Mouse (Mus musculus) small intestine, adult 2 months (tissue): ENCODE data around the gene Baiap2. TPM values are rescaled to one million over a fixed set of nuclear protein-coding genes. Genes with fewer than 3 reads are reported as not detected.

Experiments
- H3K27ac ChIP-seq: fragments of 200-500 bp; 2 replicates; pipeline ENCODE4 v1.5.1; 2012; ENCODE audit warnings: low read depth, low read length, control low read depth, inconsistent platforms; ENCODE audit not compliant: insufficient read depth
- H3K27me3 ChIP-seq: fragments of 200-500 bp; 2 replicates; pipeline ENCODE4 v1.6.1; 2012; ENCODE audit warnings: mild to moderate bottlenecking, moderate library complexity, low read length, inconsistent platforms; ENCODE audit not compliant: control insufficient read depth, insufficient read depth
- H3K36me3 ChIP-seq: fragments of 200-500 bp; 2 replicates; pipeline ENCODE4 v1.6.1; 2012; ENCODE audit warnings: mild to moderate bottlenecking, low read length, control low read depth, inconsistent platforms; ENCODE audit not compliant: control insufficient read depth, insufficient read depth
- H3K4me1 ChIP-seq: fragments of 200-500 bp; 2 replicates; pipeline ENCODE4 v1.6.1; 2012; ENCODE audit warnings: low read length, inconsistent platforms, mixed read lengths; ENCODE audit not compliant: control insufficient read depth, insufficient read depth, insufficient read length
- H3K4me3 ChIP-seq: fragments of 200-500 bp; 2 replicates; pipeline ENCODE4 v1.5.1; 2012; ENCODE audit warnings: low read depth, mild to moderate bottlenecking, control low read depth, inconsistent platforms, low read length, moderate library complexity
- CTCF ChIP-seq: fragments of 200-500 bp; IDR thresholded peaks from 2 replicates; pipeline ENCODE4 v1.5.1; 2012; ENCODE audit warnings: low read depth, mild to moderate bottlenecking, control low read depth, inconsistent platforms, low read length, moderate library complexity, mixed read lengths; ENCODE audit not compliant: insufficient replicate concordance, insufficient read length; ENCODE audit errors: extremely low read depth
- POLR2A ChIP-seq: fragments of 200-500 bp; IDR thresholded peaks from 2 replicates; pipeline ENCODE4 v1.6.1; 2012; ENCODE audit warnings: low read depth, mild to moderate bottlenecking, control low read depth, inconsistent platforms, low read length, moderate library complexity
- WGBS: fragments of 180-500 bp; shearing (Covaris S2); methylation state at CpG from one replicate; pipeline ENCODE4 v1.1.7; 2018; 5-methylcytosine and 5-hydroxymethylcytosine counted together
- polyA plus RNA-seq: library from polyadenylated mRNA; depleted of rRNA; stranded (reverse); fragments of >200 nt; gene quantifications from 2 replicates; pipeline ENCODE4 v1.2.3, GENCODE M21; 2012

Gene Baiap2
- polyA plus RNA-seq, 1 experiment, result 10.7 TPM

GRCm38 (mm10) chr11:120013174-120013711 is 70.7 kb downstream of the Baiap2 start:
- TF ChIP-seq CTCF (peak; percentile 72; the same call in 1 of the 2 replicates), POLR2A (no peak)
- Histone ChIP-seq H3K27me3 (peaks cover 4% of the 10 kb centered on the region; the same call in 1 of the 2 replicates), H3K4me1 (peaks cover 8% of the 10 kb centered on the region), H3K36me3 (no peaks in the 10 kb centered on the region), H3K4me3 (peak overlapping the region; percentile 54), H3K27ac (no peak overlapping the region)
- 11% methylated on average over 21 of the region's 21 CpGs for WGBS

DNA sequence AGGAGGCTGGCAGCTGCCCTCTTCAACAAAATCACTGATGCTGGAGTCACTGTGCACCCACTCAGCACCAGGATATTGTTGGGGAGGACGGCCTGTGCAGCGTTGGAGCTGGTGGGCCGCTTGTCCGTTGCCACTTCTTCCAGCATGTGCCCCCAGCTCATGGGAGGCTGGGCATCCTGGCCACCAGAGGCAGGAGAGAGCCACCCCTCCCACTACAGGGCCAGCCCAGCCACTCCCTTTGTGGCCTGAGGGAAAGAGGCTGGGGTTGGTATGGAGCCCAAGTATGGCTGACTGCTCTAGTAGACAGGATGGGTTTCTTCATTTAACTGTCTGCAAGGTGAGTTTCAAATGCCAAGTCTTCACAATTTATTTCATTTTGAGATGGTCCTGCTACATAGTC is 72.2 kb downstream of the Baiap2 start:
- WGBS, result 92% methylated on average over 4 of the region's 4 CpGs
- TF ChIP-seq CTCF, result no peak
- TF ChIP-seq POLR2A, result no peak
- H3K4me3 ChIP-seq, result no peak overlapping the region
- H3K27ac ChIP-seq, result no peak overlapping the region
- H3K4me1 ChIP-seq, result peaks cover 8% of the 10 kb centered on the region
- peaks cover 4% of the 10 kb centered on the region; the same call in 1 of the 2 replicates for H3K27me3 ChIP-seq
- H3K36me3 ChIP-seq, result no peaks in the 10 kb centered on the region

GRCm38 (mm10) chr11:120017011-120017410 is 74.4 kb downstream of the Baiap2 start:
- H3K4me3 ChIP-seq, result no peak overlapping the region
- no peak for TF ChIP-seq CTCF
- no peak for TF ChIP-seq POLR2A
- peaks cover 8% of the 10 kb centered on the region for H3K4me1 ChIP-seq
- peaks cover 4% of the 10 kb centered on the region; the same call in 1 of the 2 replicates for H3K27me3 ChIP-seq
- H3K36me3 ChIP-seq, result no peaks in the 10 kb centered on the region
- 86% methylated on average over 8 of the region's 8 CpGs for WGBS
- no peak overlapping the region for H3K27ac ChIP-seq

DNA sequence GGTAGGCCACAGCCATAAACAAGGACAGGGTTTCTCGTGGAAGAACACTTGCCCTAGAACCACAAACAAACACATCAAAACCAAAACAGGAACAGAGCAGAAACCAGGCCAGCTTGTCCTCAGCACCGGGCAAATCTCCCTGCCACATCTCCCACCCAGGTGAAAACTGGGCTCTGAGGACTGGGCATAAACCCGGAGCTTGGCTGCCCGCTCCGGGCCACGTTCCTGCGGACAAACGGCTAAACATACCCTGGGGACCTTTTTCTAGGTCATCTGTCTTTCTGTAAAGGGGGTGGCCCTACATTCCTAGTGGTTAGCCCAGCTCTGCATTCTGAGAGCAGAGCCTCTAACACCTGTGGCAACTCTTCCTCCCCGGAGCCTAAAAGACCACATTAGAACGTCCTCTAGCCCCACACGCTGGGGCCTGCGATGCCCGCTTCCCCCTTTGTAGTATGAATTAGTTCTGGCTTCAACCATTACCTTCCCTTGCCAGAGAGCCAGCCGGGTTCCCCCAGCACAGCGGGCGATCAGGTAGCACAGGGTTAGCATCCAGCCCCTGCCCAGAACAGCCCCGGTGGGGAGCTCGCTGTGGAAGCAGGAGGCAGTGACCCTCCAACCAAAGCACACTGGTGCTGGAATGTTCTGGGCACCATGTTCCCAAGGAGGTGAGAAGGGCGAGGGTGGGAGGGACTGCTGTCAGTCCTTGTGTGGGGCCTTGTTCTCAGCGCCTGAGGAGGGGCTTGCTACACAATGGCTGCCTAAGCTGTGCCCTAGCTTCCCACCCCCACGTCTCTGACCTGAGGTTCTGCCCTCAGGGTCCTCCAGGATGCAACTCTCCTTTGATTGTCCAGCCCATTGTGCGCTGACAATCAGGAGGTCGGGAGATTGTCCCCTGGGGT is 77.2 kb downstream of the Baiap2 start:
- no peaks in the 10 kb centered on the region for H3K36me3 ChIP-seq
- WGBS, result 75% methylated on average over 23 of the region's 23 CpGs
- H3K27ac ChIP-seq, result no peak overlapping the region
- H3K4me1 ChIP-seq, result 0 out of 2 replicates have a peak, but pooled peaks cover under 1% of the 10 kb centered on the region
- no peak overlapping the region for H3K4me3 ChIP-seq
- no peak for TF ChIP-seq CTCF
- TF ChIP-seq POLR2A, result no peak
- peaks cover 6% of the 10 kb centered on the region for H3K27me3 ChIP-seq

- Histone ChIP-seq H3K36me3 (no peaks in the 10 kb centered on the region), H3K4me3 (no peak overlapping the region), H3K4me1 (no peaks in the 10 kb centered on the region), H3K27ac (no peak overlapping the region), H3K27me3 (peaks cover 6% of the 10 kb centered on the region)
- TF ChIP-seq POLR2A (no peak), CTCF (no peak)
- WGBS, result 89% methylated on average over 16 of the region's 16 CpGs
These were observed 78.8 kb downstream of the Baiap2 start for GRCm38 (mm10) chr11:120021367-120021766.

- H3K4me3 ChIP-seq, result no peak overlapping the region
- H3K27ac ChIP-seq, result no peak overlapping the region
- H3K4me1 ChIP-seq, result no peaks in the 10 kb centered on the region
- no peak for TF ChIP-seq POLR2A
- TF ChIP-seq CTCF, result no peak
- WGBS, result 73% methylated on average over 8 of the region's 8 CpGs
- H3K36me3 ChIP-seq, result no peaks in the 10 kb centered on the region
- H3K27me3 ChIP-seq, result peaks cover 6% of the 10 kb centered on the region
These were observed 79.7 kb downstream of the Baiap2 start for GRCm38 (mm10) chr11:120022216-120022615.

- H3K27me3 ChIP-seq, result peaks cover 6% of the 10 kb centered on the region
- H3K36me3 ChIP-seq, result no peaks in the 10 kb centered on the region
- 59% methylated on average over 12 of the region's 12 CpGs for WGBS
- no peak overlapping the region for H3K4me3 ChIP-seq
- TF ChIP-seq POLR2A (no peak), CTCF (no peak)
- no peaks in the 10 kb centered on the region for H3K4me1 ChIP-seq
- no peak overlapping the region for H3K27ac ChIP-seq
These were observed 80.3 kb downstream of the Baiap2 start for GRCm38 (mm10) chr11:120022841-120023240.
